Comparison of ENCODE assay signal across 8 mouse cellular contexts in the genomic region with DNA sequence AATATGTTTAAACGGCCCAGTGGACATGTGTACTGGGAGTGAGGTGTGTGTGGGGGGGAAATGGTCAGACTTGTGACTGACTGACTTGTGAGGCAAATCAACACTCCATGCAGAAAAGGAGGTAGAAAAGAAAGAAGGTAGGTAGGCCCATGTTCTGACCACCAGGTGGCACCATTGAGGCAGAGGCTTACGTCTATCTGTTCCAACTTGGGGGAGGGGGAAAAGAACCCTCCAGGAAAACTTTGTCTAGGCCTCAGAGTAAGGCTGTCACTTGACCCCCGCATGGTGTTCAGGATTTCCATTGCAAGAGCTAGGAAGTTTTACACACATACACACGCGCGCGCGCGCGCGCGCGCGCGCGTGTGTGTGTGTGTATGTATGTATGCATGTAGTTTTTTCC. TPM values are rescaled to one million over a fixed set of nuclear protein-coding genes. Genes with fewer than 3 reads are reported as not detected.
A peak's percentile ranks its signal among the peaks of the same experiment; 100 is the strongest.
DNase-seq lines count a peak whose midpoint lies in the region; ATAC-seq and TF ChIP-seq lines count a peak whose summit lies in the region.

No protein-coding gene starts in this region.

- H3K4me1 ChIP-seq in ES-E14 (ENCODE audit: control insufficient read depth in 2 of 2, insufficient read depth in 2 of 2, low read length in 2 of 2, poor library complexity in 1 of 2): no peaks in the 10 kb centered on the region
- peaks cover 29% of the 10 kb centered on the region for H3K4me1 ChIP-seq in forebrain, embryonic 13.5 days
- H3K4me1 ChIP-seq in lung, adult 2 months (ENCODE audit: control insufficient read depth, insufficient read depth, low read length): peaks cover 11% of the 10 kb centered on the region
- H3K4me1 ChIP-seq in thymus, adult 2 months (replicated peaks; ENCODE audit: control insufficient read depth, insufficient read depth, low read length): peaks cover 7% of the 10 kb centered on the region

- TF ChIP-seq CTCF in lung, adult 2 months (IDR thresholded peaks at IDR 0.05; ENCODE audit: insufficient read depth, low read length): peak; percentile 84
- peak; percentile 62; the same call in 1 of the 2 replicates for TF ChIP-seq CTCF in thymus, adult 2 months (IDR thresholded peaks at IDR 0.05; ENCODE audit: borderline replicate concordance, control insufficient read depth, extremely low read depth, insufficient read depth, low read length, poor library complexity)

- H3K36me3 ChIP-seq in ES-E14 (ENCODE audit: control insufficient read depth, insufficient read depth, low read length, poor library complexity, severe bottlenecking): no peaks in the 10 kb centered on the region
- no peaks in the 10 kb centered on the region for H3K36me3 ChIP-seq in forebrain, embryonic 13.5 days (ENCODE audit: poor library complexity, severe bottlenecking)
- no peaks in the 10 kb centered on the region for H3K36me3 ChIP-seq in thymus, adult 2 months (ENCODE audit: control insufficient read depth, insufficient read depth, low read length)

- no peak overlapping the region for H3K9ac ChIP-seq in ES-E14 (ENCODE audit: insufficient read depth, low read depth, low read length, poor library complexity, severe bottlenecking)
- no peak overlapping the region for H3K9ac ChIP-seq in forebrain, embryonic 13.5 days

- DNase-seq in ES-E14 (ENCODE audit: low read depth, low spot score): peak; percentile 84
- DNase-seq in c-Kit-positive CD71-positive TER-119-positive erythroid progenitor cells, embryonic 14.5 days (ENCODE audit: low spot score): peak; percentile 75
- peak; percentile 75 to 85 for DNase-seq in heart, postnatal 14 days
- peak; percentile 67 for DNase-seq in large intestine, adult 2 months (ENCODE audit: low read depth, low spot score)
- DNase-seq in lung, adult 2 months: peak; percentile 62
- peak; percentile 75 for DNase-seq in thymus, adult 2 months

- 19% methylated on average over 16 of the region's 16 CpGs for WGBS in forebrain, embryonic 13.5 days
- 22% methylated on average over 16 of the region's 16 CpGs for WGBS in large intestine, adult 2 months
- WGBS in lung, adult 2 months: 3% methylated on average over 16 of the region's 16 CpGs
- 11% methylated on average over 16 of the region's 16 CpGs for WGBS in thymus, adult 2 months

- H3K9me3 ChIP-seq in ES-E14 (ENCODE audit: control insufficient read depth, insufficient read depth, low read depth, low read length): no peaks in the 10 kb centered on the region
- no peaks in the 10 kb centered on the region for H3K9me3 ChIP-seq in forebrain, embryonic 13.5 days (replicated peaks)

- intact Hi-C loops in heart, postnatal 14 days (cut with DNase I): loop anchor here (1.0 to 5.0 kb wide), 2 partner anchors 36 to 38 kb away; no protein-coding TSS in a partner anchor

- H3K4me3 ChIP-seq in ES-E14 (ENCODE audit: insufficient read depth in 1 of 2, low read depth in 1 of 2, low read length in 2 of 2, poor library complexity in 1 of 2, severe bottlenecking in 1 of 2): no peak overlapping the region
- H3K4me3 ChIP-seq in forebrain, embryonic 13.5 days: peak overlapping the region; percentile 66
- peak overlapping the region; percentile 50 for H3K4me3 ChIP-seq in lung, adult 2 months (replicated peaks; ENCODE audit: extremely low read depth, low read depth, low read length)
- no peak overlapping the region for H3K4me3 ChIP-seq in thymus, adult 2 months (ENCODE audit: control insufficient read depth, insufficient read depth, low read length)

- ATAC-seq in forebrain, embryonic 13.5 days: peak; percentile 39
- ATAC-seq in neutrophil, adult 5-6 weeks (ENCODE audit: extremely low read depth, insufficient number of reproducible peaks, low FRiP score, poor library complexity, severe bottlenecking): peak; percentile 72

- H3K4me2 ChIP-seq in forebrain, embryonic 13.5 days: peak overlapping the region; percentile 78

- TF ChIP-seq POLR2A in lung, adult 2 months (IDR thresholded peaks at IDR 0.05; ENCODE audit: borderline replicate concordance, extremely low read depth, low read depth, low read length): no peak
- TF ChIP-seq POLR2A in thymus, adult 2 months (IDR thresholded peaks at IDR 0.05; ENCODE audit: control insufficient read depth, extremely low read depth, insufficient read depth, low read length, poor library complexity): no peak

- H3K27me3 ChIP-seq in forebrain, embryonic 13.5 days: no peaks in the 10 kb centered on the region
- H3K27me3 ChIP-seq in thymus, adult 2 months (ENCODE audit: control insufficient read depth, insufficient read depth, low read length): no peaks in the 10 kb centered on the region

- in situ Hi-C loops in ES-E14 (cut with MboI; ENCODE audit: low sequenced_read_pairs in 2 of 2, unreplicated experiment in 2 of 2): no loop called here

- H3K27ac ChIP-seq in ES-E14 (ENCODE audit: insufficient read depth, low read depth, low read length, poor library complexity, severe bottlenecking): no peak overlapping the region
- H3K27ac ChIP-seq in forebrain, embryonic 13.5 days: no peak overlapping the region
- no peak overlapping the region for H3K27ac ChIP-seq in thymus, adult 2 months (ENCODE audit: control insufficient read depth, insufficient read depth, low read length)

TF ChIP-seq in ES-E14, 5 proteins besides CTCF, POLR2A, EP300 and RAD21:
- TF ChIP-seq ZC3H11A (IDR thresholded peaks at IDR 0.05; ENCODE audit: borderline replicate concordance, low read depth, low read length): peak; percentile 29; the same call in 1 of the 2 replicates
- TF ChIP-seq CHD2 (IDR thresholded peaks at IDR 0.05; ENCODE audit: low read depth, low read length): no peak
TF ChIP-seq in ES-E14: peak in this region for 1.

RNA-seq across cellular contexts. Expression of gene Fam102b, which starts 1.8 kb away (rescaled TPM):
- total RNA-seq in ES-E14 (2012; rRNA removed): 3.3 and 7.5 TPM in 2 replicates
- 6.3 and 6.7 TPM in 2 replicates for polyA plus RNA-seq in forebrain, embryonic 13.5 days (2015; fragmentation: Nextera tagmentation; extraction: Ambion mirVana)
- total RNA-seq in heart, postnatal 14 days (2021): 10 to 100 TPM; 17.2 to 18.1 TPM
- 7.2 and 8.5 TPM in 2 replicates for polyA plus RNA-seq in large intestine, adult 2 months (2012; rRNA removed)
- 7.5 and 10.7 TPM in 2 replicates for polyA plus RNA-seq in lung, adult 2 months (2012; rRNA removed)
- 19.4 and 22.7 TPM in 2 replicates for total RNA-seq in neutrophil, adult 5-6 weeks (2017)
- polyA plus RNA-seq in thymus, adult 2 months (2012; rRNA removed): 6.2 and 6.5 TPM in 2 replicates

RNA-seq across cellular contexts. Expression of gene Slc25a54, which starts 54.7 kb away (rescaled TPM):
- total RNA-seq in ES-E14 (2012; rRNA removed): not detected in 2 replicates
- polyA plus RNA-seq in forebrain, embryonic 13.5 days (2015; fragmentation: Nextera tagmentation; extraction: Ambion mirVana): not detected in 2 replicates
- total RNA-seq in heart, postnatal 14 days (2021): not detected
- not detected in 2 replicates for polyA plus RNA-seq in large intestine, adult 2 months (2012; rRNA removed)
- polyA plus RNA-seq in lung, adult 2 months (2012; rRNA removed): not detected in 2 replicates
- not detected in 2 replicates for total RNA-seq in neutrophil, adult 5-6 weeks (2017)
- polyA plus RNA-seq in thymus, adult 2 months (2012; rRNA removed): not detected in 2 replicates

Comparison
In these comparisons a context has a peak if more than half of its experiments do, and no peak if none do; other contexts are left out.
1. H3K4me3 ChIP-seq: peak in forebrain, embryonic 13.5 days (single experiment) and lung, adult 2 months (single experiment); none in ES-E14 (0 of 2) and thymus, adult 2 months (single experiment).
2. Peak in every context shown above with its lines, with median percentiles within 50 percentile points of each other: DNase-seq.